20 mouse cellular contexts compared by ENCODE assay signal in genomic region chr13:20365828-20366593, GRCm38 (mm10).
DNase-seq lines count a peak whose midpoint lies in the region; ATAC-seq and TF ChIP-seq lines count a peak whose summit lies in the region.
"Had no signal": no experiment of that assay in that cellular context is flagged by ENCODE, and none has a peak within 500 bp of the region (broad histone marks: within the 10 kb centered on the region; RNA-seq: fewer than 3 reads in every experiment).

No protein-coding gene starts in this region.

- no peaks in the 10 kb centered on the region; the same call in none of the 2 replicates for H3K4me1 ChIP-seq in hindbrain, embryonic 16.5 days (ENCODE audit: control insufficient read depth, insufficient read depth, low read depth, low read length)
- peaks cover 5% of the 10 kb centered on the region for H3K4me1 ChIP-seq in hindbrain, embryonic 10.5 days (replicated peaks)
- H3K4me1 ChIP-seq: embryonic facial prominence, embryonic 12.5 days; heart, embryonic 10.5 days; lung, embryonic 15.5 days had no signal

- no peak overlapping the region for H3K27ac ChIP-seq in hindbrain, embryonic 16.5 days (ENCODE audit: low read depth, low read length)
- no peak overlapping the region for H3K27ac ChIP-seq in hindbrain, embryonic 10.5 days
- no peak overlapping the region for H3K27ac ChIP-seq in gastrocnemius, adult 2 months
- H3K27ac ChIP-seq: embryonic facial prominence, embryonic 12.5 days; heart, embryonic 10.5 days; liver, embryonic 14.5 days; lung, embryonic 15.5 days had no signal

- DNase-seq in hindbrain, embryonic 10.5 days (ENCODE audit: low spot score): no peak
- peak; percentile 40 for DNase-seq in forelimb bud, embryonic 11.5 days (ENCODE audit: low read depth, low spot score)
- no peak for DNase-seq in frontal cortex, adult 2 months (ENCODE audit: extremely low spot score in 1 of 2, low spot score in 1 of 2)
- DNase-seq in cerebellum, adult 11-12 months: no peak
- DNase-seq in gastrocnemius, adult 2 months: no peak
- DNase-seq: adrenal gland, postnatal 36 days; cerebellum, adult 18-20 months; cerebellum, postnatal 25 days; kidney, postnatal 36 days; lung, postnatal 4 days; thymus, adult 2 months had no signal

- intact Hi-C loops in gastrocnemius, adult 2 months (cut with DNase I): no loop called here

- H3K36me3 ChIP-seq in hindbrain, embryonic 16.5 days (ENCODE audit: control insufficient read depth, insufficient read depth, low read length): no peaks in the 10 kb centered on the region
- H3K36me3 ChIP-seq in hindbrain, embryonic 10.5 days: no peaks in the 10 kb centered on the region
- H3K36me3 ChIP-seq: embryonic facial prominence, embryonic 12.5 days; heart, embryonic 10.5 days; lung, embryonic 15.5 days had no signal

- no peaks in the 10 kb centered on the region for H3K27me3 ChIP-seq in hindbrain, embryonic 16.5 days (replicated peaks; ENCODE audit: control insufficient read depth, insufficient read depth, low read length)
- H3K27me3 ChIP-seq in hindbrain, embryonic 10.5 days (ENCODE audit: insufficient read depth, poor library complexity, severe bottlenecking): no peaks in the 10 kb centered on the region
- H3K27me3 ChIP-seq: embryonic facial prominence, embryonic 12.5 days; lung, embryonic 15.5 days had no signal

- no peaks in the 10 kb centered on the region for H3K9me3 ChIP-seq in hindbrain, embryonic 16.5 days (ENCODE audit: control insufficient read depth, low read length)
- no peaks in the 10 kb centered on the region for H3K9me3 ChIP-seq in hindbrain, embryonic 10.5 days
- H3K9me3 ChIP-seq: embryonic facial prominence, embryonic 12.5 days; heart, embryonic 10.5 days; lung, embryonic 15.5 days had no signal

- no peak overlapping the region for H3K9ac ChIP-seq in hindbrain, embryonic 16.5 days (ENCODE audit: low read depth, low read length)
- H3K9ac ChIP-seq: embryonic facial prominence, embryonic 12.5 days; liver, embryonic 14.5 days; lung, embryonic 15.5 days had no signal

- no peak overlapping the region for H3K4me2 ChIP-seq in hindbrain, embryonic 16.5 days (ENCODE audit: low read length)
- H3K4me2 ChIP-seq: embryonic facial prominence, embryonic 12.5 days; lung, embryonic 15.5 days; midbrain, embryonic 11.5 days had no signal

- peak; percentile 35; the same call in 1 of the 2 replicates for ATAC-seq in hindbrain, embryonic 16.5 days
- peak; percentile 58 for ATAC-seq in megakaryocyte progenitor cell, adult 5-6 weeks (replicated peaks; ENCODE audit: poor library complexity)
- ATAC-seq: forebrain, embryonic 14.5 days had no signal

- no peak overlapping the region for H3K4me3 ChIP-seq in hindbrain, embryonic 16.5 days (ENCODE audit: low read length)
- H3K4me3 ChIP-seq in hindbrain, embryonic 10.5 days: no peak overlapping the region
- H3K4me3 ChIP-seq in gastrocnemius, adult 2 months: no peak overlapping the region
- H3K4me3 ChIP-seq: embryonic facial prominence, embryonic 12.5 days; erythroblast, embryonic 14.5 days; heart, embryonic 10.5 days; lung, embryonic 15.5 days had no signal

- 51% methylated on average over 7 of the region's 7 CpGs for WGBS in hindbrain, embryonic 16.5 days
- WGBS in hindbrain, embryonic 10.5 days: 76% methylated on average over 7 of the region's 7 CpGs

- no peak for TF ChIP-seq CTCF in gastrocnemius, adult 2 months (IDR thresholded peaks at IDR 0.05)
